Mouse (Mus musculus) kidney, embryonic 16.5 days (tissue): ENCODE measurements around the gene Cd40. TPM values are rescaled to one million over a fixed set of nuclear protein-coding genes. Genes with fewer than 3 reads are reported as not detected.

Source experiments
- ATAC-seq: fragments of 200-750 bp; cut with Nextera tagmentation; 2 replicates; pipeline ENCODE4 v1.8.0; 2017; ENCODE audit warnings: moderate TSS enrichment; ENCODE audit not compliant: low FRiP score, low TSS enrichment
- H3K27ac ChIP-seq: fragments of 300-500 bp; sonication (generic); 2 replicates; pipeline ENCODE4 v1.5.1; 2014; ENCODE audit warnings: low read length
- H3K27me3 ChIP-seq: fragments of 300-500 bp; sonication (generic); 2 replicates; pipeline ENCODE4 v1.6.1; 2014; ENCODE audit warnings: low read length, control low read depth, mixed read lengths; ENCODE audit not compliant: insufficient read depth
- H3K36me3 ChIP-seq: fragments of 300-500 bp; sonication (generic); 2 replicates; pipeline ENCODE4 v1.6.1; 2014; ENCODE audit warnings: low read length, control low read depth, mixed read lengths; ENCODE audit not compliant: insufficient read depth
- H3K4me1 ChIP-seq: fragments of 300-500 bp; sonication (generic); 2 replicates; pipeline ENCODE4 v1.6.1; 2014; ENCODE audit warnings: low read length, control low read depth, mixed read lengths; ENCODE audit not compliant: insufficient read depth
- H3K4me2 ChIP-seq: fragments of 300-500 bp; sonication (generic); replicated peaks from 2 replicates; pipeline ENCODE4 v1.6.1; 2014; ENCODE audit warnings: low read depth, low read length
- H3K4me3 ChIP-seq: fragments of 300-500 bp; sonication (generic); 2 replicates; pipeline ENCODE4 v1.5.1; 2014; ENCODE audit warnings: mild to moderate bottlenecking, low read length
- H3K9ac ChIP-seq: fragments of 300-500 bp; sonication (generic); replicated peaks from 2 replicates; pipeline ENCODE4 v1.6.1; 2014; ENCODE audit warnings: low read length
- H3K9me3 ChIP-seq: fragments of 300-500 bp; sonication (generic); 2 replicates; pipeline ENCODE4 v1.6.1; 2016; ENCODE audit warnings: low read length, control low read depth
- WGBS: fragments of 180-500 bp; shearing (Covaris S2); extraction: QIAGEN DNeasy Blood & Tissue Kit; methylation state at CpG from one replicate; pipeline ENCODE4 v1.1.7; 2014; 5-methylcytosine and 5-hydroxymethylcytosine counted together
- polyA plus RNA-seq: library from polyadenylated mRNA; unstranded; fragments of >200 nt; fragmentation: Nextera tagmentation; extraction: Ambion mirVana; gene quantifications from 2 replicates; pipeline ENCODE4 v1.2.1, GENCODE M21; 2015

Cd40 gene
- polyA plus RNA-seq, 1 experiment from 2014 or later: 12.5 TPM

DNA sequence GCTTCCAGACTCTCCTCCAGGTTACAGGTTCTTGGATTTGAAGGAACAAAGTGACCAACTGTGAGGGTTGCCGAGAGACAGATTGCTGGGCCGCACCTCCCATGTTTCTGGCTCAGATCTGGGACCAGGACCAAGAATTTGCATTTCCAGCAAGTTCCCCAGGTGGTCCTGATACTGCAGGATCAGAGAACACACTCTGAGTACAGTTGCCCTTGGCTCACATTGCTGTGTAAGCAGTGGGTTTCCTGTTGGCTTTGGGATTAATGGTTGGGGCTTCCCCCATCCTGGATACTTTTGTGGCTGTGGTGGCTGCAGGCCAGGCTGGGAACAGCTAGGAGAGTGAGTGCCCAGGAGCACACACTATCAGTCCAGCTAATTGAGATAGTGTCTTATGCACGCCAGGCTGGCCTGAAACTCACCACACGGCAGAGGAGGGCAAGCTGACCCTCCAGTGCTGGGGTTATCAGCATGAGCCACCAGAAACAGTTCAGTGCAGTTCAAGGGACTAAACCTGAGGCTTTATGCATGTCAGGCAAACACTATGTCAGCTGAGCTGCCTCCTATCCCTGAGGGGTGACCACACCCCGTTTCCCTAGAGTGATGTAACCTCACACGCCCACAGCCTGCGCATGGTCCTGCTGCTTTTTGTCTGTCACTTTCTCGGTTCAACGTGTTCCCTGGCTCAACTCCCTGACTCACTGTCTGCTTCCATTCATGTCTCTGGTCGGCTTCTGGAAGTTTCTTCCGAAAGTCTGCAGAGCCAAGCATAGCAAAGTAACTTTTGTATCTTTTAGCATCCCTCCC, 18.9 kb downstream of the Cd40 start:
- no peak overlapping the region for H3K27ac ChIP-seq
- 48% methylated on average over 11 of the region's 11 CpGs for WGBS
- H3K4me3 ChIP-seq: no peak overlapping the region
- H3K9me3 ChIP-seq: no peaks in the 10 kb centered on the region
- no peak for ATAC-seq
- H3K36me3 ChIP-seq: no peaks in the 10 kb centered on the region
- H3K9ac ChIP-seq: no peak overlapping the region
- no peak overlapping the region for H3K4me2 ChIP-seq
- H3K4me1 ChIP-seq: peaks cover 3% of the 10 kb centered on the region; the same call in 1 of the 2 replicates
- H3K27me3 ChIP-seq: peaks cover 75% of the 10 kb centered on the region

DNA sequence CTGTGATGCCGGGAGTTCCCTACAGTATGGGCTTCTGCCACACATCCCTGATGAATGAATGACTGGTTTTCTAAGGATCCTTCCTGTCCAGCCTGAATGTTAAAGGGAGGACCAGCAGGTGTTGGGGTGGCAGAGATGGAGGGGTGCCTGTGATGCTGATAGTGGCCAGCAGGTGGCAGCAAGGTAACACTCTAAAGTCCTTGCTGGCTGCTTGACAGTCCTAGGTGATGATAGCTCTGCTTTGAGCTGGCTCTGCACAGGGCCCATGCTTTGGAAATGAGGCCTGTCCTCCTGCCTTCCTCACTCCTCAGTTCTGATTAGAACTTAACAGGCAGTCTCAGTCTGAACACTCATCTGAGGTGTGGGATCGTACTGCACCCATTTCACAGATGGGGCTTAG, 19.5 kb downstream of the Cd40 start:
- peak; percentile 43; the same call in 1 of the 2 replicates for ATAC-seq
- H3K36me3 ChIP-seq: no peaks in the 10 kb centered on the region
- no peaks in the 10 kb centered on the region for H3K9me3 ChIP-seq
- H3K4me2 ChIP-seq: no peak overlapping the region
- H3K4me3 ChIP-seq: no peak overlapping the region
- H3K4me1 ChIP-seq: peaks cover 3% of the 10 kb centered on the region; the same call in 1 of the 2 replicates
- no peak overlapping the region for H3K27ac ChIP-seq
- H3K27me3 ChIP-seq: peaks cover 81% of the 10 kb centered on the region
- H3K9ac ChIP-seq: no peak overlapping the region
- 44% methylated on average over 2 of the region's 2 CpGs for WGBS

DNA sequence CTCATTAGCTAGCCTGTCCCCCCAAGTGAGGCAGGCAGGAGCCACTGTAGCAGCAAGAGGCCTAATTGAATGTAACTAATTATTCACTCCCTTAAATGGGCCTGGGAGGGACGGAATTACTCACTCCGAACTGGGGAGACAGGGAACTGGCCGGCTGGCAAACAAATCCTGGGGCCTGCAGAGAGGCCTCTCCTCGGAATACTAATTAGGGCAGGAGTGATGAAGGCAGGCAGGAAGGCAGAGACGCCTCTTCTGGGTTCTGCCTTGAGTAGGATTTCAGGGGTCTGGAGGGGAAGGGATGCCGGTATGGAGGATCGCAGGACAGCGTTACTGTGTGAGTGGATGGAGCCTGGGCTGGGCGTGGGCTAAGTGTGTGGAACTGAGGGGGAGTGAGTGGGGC, 21.6 kb downstream of the Cd40 start:
- no peak overlapping the region for H3K27ac ChIP-seq
- no peaks in the 10 kb centered on the region for H3K4me1 ChIP-seq
- H3K27me3 ChIP-seq: peaks cover 85% of the 10 kb centered on the region
- 7% methylated on average over 9 of the region's 9 CpGs for WGBS
- no peak for ATAC-seq
- H3K4me3 ChIP-seq: no peak overlapping the region
- H3K9me3 ChIP-seq: no peaks in the 10 kb centered on the region
- H3K9ac ChIP-seq: no peak overlapping the region
- no peak overlapping the region for H3K4me2 ChIP-seq
- H3K36me3 ChIP-seq: no peaks in the 10 kb centered on the region

DNA sequence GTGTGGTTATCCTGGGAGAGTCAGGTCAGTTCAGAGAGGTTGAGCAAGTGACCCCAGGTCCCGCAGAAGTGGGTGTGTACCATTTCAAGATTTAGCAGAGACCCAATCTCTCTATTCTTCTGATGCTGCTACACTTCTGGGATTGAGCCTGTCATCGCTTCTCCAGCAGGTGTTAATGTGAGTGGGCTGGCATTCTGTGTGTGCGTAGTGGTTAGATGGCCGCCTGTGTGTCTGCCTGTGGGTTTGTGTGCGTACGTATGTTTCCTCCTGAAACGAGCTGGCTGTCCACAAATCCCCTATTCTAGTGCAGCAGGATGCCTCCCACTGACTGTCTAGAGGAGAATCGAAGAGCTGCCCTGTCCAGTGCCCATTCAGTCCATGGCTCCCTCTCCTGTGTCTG, 22.6 kb downstream of the Cd40 start:
- peaks cover 79% of the 10 kb centered on the region for H3K27me3 ChIP-seq
- H3K4me3 ChIP-seq: no peak overlapping the region
- 64% methylated on average over 8 of the region's 8 CpGs for WGBS
- H3K9ac ChIP-seq: no peak overlapping the region
- H3K27ac ChIP-seq: no peak overlapping the region
- H3K36me3 ChIP-seq: no peaks in the 10 kb centered on the region
- H3K4me2 ChIP-seq: no peak overlapping the region
- H3K9me3 ChIP-seq: no peaks in the 10 kb centered on the region
- ATAC-seq: no peak
- no peaks in the 10 kb centered on the region for H3K4me1 ChIP-seq

DNA sequence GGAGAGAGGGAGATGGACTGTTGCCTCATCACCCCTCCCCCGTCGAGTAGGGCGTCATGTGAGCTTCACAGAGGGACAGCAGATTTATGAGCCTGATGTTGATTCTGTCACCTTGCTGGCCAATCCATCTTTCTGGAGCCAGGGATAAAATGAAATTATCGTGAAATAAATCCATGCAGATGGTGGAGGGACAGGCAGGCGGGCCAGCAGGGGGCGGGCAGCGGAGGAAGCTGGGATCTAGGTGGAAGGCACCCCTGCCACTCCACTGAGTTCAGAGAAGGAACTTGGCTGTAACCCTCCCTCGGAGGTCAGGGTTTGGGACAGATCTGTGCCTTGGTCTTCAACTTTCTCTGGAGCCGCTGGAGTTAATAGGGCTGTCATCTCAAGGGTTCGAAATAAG, 23.2 kb downstream of the Cd40 start:
- Histone ChIP-seq H3K4me1 (no peaks in the 10 kb centered on the region), H3K9ac (no peak overlapping the region), H3K9me3 (no peaks in the 10 kb centered on the region), H3K27me3 (peaks cover 74% of the 10 kb centered on the region), H3K27ac (no peak overlapping the region), H3K4me3 (no peak overlapping the region), H3K36me3 (no peaks in the 10 kb centered on the region), H3K4me2 (no peak overlapping the region)
- 14% methylated on average over 10 of the region's 10 CpGs for WGBS
- ATAC-seq: no peak

DNA sequence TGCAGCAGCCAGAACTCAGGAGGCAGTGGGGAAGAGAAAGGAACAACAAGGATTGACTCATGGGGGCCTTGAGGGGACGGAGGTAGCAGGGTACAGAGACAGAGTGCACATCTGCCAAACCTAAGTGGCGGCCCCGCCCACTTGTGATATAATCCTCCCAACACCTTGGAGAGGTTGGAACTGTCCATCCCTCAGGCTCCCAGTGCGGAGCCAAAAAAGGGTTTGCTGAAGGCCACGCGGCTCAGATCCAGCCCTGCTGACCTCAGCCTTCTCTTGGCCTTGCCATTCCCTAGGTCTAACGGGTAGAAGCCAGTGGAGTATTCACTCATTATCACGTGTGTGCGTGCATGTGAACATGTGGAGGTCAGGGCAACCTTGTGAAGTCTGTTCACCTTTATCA, 25.2 kb downstream of the Cd40 start:
- no peak overlapping the region for H3K9ac ChIP-seq
- H3K9me3 ChIP-seq: no peaks in the 10 kb centered on the region
- no peaks in the 10 kb centered on the region for H3K36me3 ChIP-seq
- H3K27ac ChIP-seq: no peak overlapping the region
- H3K27me3 ChIP-seq: peaks cover 65% of the 10 kb centered on the region
- H3K4me2 ChIP-seq: no peak overlapping the region
- ATAC-seq: no peak
- no peaks in the 10 kb centered on the region for H3K4me1 ChIP-seq
- H3K4me3 ChIP-seq: no peak overlapping the region
- 23% methylated on average over 9 of the region's 9 CpGs for WGBS

DNA sequence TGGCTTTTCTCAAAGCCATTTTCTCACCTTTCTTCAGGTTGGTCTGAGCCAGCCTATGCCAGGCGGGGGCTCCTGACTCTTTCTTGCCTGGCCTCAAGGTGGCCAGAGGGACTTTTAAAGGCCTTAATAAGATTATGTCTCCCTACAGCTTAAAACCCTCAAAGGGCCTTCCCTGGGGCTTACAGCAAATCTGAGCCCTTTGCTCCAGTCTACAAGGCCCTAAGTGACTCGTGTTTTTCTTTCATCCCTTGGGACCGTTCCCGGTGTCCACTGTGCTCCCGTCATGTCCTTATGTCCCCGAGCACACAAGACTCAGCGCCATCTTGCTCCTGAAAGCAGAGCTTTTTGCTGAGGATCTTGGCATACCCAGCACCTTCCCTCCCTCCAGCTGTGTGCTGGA, 25.8 kb downstream of the Cd40 start:
- WGBS: 35% methylated on average over 7 of the region's 7 CpGs
- H3K4me2 ChIP-seq: no peak overlapping the region
- H3K27me3 ChIP-seq: peaks cover 59% of the 10 kb centered on the region

DNA sequence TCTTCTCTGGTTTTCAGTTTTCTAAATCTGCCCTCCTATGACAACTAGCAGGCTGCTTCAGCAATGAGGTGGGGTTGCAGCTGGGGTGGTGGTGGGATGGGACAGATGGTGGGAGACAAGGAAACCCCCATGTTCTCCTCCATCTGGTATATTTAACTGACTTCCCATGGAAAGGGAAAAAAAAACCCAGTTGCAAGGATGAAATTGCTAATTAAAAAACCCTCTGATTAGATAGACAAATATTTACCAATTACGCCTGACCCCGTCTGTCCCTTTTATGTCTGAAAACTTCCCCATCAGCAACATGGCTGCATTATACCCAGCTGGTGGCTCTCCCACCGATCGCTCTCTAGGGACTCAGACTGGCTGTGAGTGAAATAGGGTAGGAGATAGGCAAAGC, 31.2 kb downstream of the Cd40 start:
- H3K36me3 ChIP-seq: no peaks in the 10 kb centered on the region
- H3K4me1 ChIP-seq: no peaks in the 10 kb centered on the region
- WGBS: 91% methylated on average over 4 of the region's 4 CpGs
- H3K27ac ChIP-seq: no peak overlapping the region
- H3K27me3 ChIP-seq: 0 out of 2 replicates have a peak, but pooled peaks cover 9% of the 10 kb centered on the region
- no peak overlapping the region for H3K4me3 ChIP-seq
- H3K9ac ChIP-seq: no peak overlapping the region
- no peaks in the 10 kb centered on the region for H3K9me3 ChIP-seq
- no peak for ATAC-seq
- no peak overlapping the region for H3K4me2 ChIP-seq

More for the DNA sequence above, 25.8 kb downstream of the Cd40 start:
- Histone ChIP-seq H3K27ac (no peak overlapping the region), H3K4me3 (no peak overlapping the region), H3K9ac (no peak overlapping the region), H3K36me3 (no peaks in the 10 kb centered on the region), H3K9me3 (no peaks in the 10 kb centered on the region), H3K4me1 (no peaks in the 10 kb centered on the region)
- no peak for ATAC-seq

DNA sequence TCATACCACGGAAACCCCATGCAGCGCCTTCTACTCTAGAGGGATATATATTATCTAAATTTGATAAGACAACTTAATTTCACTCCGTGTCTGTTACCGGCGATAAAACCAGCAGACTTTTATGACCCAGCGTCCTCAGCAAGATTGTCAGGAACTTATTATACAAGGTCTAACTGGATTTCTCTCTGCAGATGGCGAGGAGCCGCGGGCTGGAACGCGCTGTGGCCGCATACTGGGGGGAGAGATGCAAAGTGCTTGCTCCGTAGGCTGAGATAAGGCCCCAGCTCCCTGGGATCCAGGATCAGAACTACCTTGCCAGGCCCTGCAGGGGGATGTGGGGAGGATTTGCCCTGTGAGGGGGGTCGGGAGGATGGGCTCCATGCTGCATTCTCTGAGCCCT, 34.0 kb downstream of the Cd40 start:
- Histone ChIP-seq H3K4me1 (no peaks in the 10 kb centered on the region), H3K4me3 (no peak overlapping the region), H3K9ac (no peak overlapping the region), H3K27ac (no peak overlapping the region), H3K27me3 (0 out of 2 replicates have a peak, but pooled peaks cover 3% of the 10 kb centered on the region), H3K36me3 (no peaks in the 10 kb centered on the region), H3K4me2 (no peak overlapping the region), H3K9me3 (no peaks in the 10 kb centered on the region)
- ATAC-seq: no peak
- WGBS: 30% methylated on average over 14 of the region's 14 CpGs

DNA sequence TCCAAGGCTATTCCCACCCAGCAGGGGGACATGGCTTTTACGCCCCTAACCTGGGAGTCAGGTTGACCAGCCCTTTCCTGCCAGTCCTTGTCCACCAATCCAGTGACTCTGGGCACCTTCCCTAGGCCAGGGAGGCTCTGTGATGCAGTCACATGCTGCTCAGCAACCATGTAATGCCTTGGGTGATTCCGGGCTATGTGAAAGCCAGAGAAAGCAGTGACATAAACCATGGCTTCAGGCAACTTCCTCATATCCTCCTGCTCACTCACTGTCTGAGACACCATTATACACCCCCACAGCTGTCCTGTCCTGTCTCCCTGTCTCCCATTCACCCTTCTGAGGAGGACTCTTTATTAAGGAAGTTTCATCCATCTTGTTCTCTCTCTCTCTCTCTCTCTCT, 35.2 kb downstream of the Cd40 start, which contains the start of gene 1700025C18Rik:
TSS of gene 1700025C18Rik (minus strand) at position 101 of the 400 bp plus-strand sequence.
- Histone ChIP-seq H3K27ac (no peak within 1 kb of the TSS), H3K9me3 (no peaks in the 10 kb centered on the region), H3K4me2 (no peak within 1 kb of the TSS), H3K4me1 (no peaks in the 10 kb centered on the region), H3K9ac (no peak within 1 kb of the TSS), H3K27me3 (peaks cover 3% of the 10 kb centered on the region; the same call in 1 of the 2 replicates), H3K4me3 (no peak within 1 kb of the TSS), H3K36me3 (no peaks in the 10 kb centered on the region)
- WGBS: 85% methylated on average over 2 of the region's 2 CpGs
- ATAC-seq: no peak
